Mouse (Mus musculus): ENCODE results near the gene Exoc3l2. TPM values are rescaled to one million over a fixed set of nuclear protein-coding genes. Genes with fewer than 3 reads are reported as not detected.
A peak's percentile ranks its signal among the peaks of the same experiment; 100 is the strongest.

Gene Exoc3l2
- total RNA-seq, 2 experiments from 2014 or later, result not detected

GRCm38 (mm10) chr7:19477624-19478384 lies 14.7 kb downstream of the Exoc3l2 start:
- ATAC-seq (replicated peaks; ENCODE audit: low FRiP score, poor library complexity, severe bottlenecking), result 0 out of 2 replicates have a peak, but pooled peaks have one; percentile 30

DNA sequence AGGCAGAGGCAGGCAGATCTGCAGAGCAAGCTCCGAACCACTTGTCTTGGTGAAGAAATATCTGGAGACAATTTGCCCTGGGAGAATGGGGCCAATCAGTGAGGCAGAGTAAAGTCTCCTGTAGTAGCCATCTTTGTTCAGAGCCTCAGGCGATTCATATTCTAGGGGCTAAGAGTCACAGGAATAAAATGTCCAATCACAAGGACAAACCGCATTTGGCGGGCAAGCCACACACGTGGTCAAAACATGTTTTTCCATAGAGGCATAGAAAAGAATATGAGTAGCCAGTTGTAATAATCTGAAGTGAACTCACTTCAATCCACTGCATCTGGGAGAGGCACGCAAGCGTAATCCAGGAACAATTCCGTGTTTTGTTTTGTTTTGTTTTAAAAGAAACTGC lies 20.1 kb downstream of the Exoc3l2 start:
- no peak for ATAC-seq (replicated peaks; ENCODE audit: low FRiP score, poor library complexity, severe bottlenecking)

DNA sequence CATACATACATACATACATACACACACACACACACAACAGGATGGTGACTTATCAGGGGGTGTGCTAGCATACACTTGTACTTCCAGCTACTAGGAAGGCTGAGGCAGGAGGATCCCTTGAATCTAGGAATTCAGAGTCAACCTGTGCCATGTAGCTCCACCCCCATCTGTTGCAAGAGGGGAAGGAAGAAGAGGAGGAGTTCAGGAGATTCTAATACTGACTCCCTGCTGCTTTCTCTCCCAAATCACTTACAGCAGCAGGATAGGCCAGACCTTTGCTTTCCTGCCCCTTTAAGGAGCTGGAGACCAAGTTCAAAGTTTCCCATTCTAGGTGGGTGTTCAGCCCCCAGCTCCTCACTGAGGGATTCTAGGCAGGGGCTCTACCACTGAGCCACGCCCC lies 22.4 kb downstream of the Exoc3l2 start:
- ATAC-seq (replicated peaks; ENCODE audit: low FRiP score, poor library complexity, severe bottlenecking), result no peak

DNA sequence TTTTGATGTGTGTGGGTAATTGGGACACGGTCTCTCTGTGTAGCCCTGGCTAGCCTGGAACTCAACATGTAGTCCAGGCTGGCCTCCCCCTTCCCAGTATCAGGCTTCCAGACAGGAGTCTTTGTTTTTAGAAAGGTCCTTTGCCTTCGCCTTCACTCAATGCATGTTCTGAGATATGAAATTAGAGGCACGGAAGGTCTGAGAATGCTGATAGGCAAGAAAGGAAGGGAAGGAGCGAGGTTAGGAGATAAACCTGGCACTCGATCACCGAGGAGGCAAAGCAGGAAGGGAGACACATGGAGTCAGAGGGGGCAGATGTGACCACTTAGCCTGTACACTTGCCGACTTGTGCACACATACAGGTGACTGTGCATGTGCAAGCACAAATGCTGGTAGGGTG lies 23.4 kb downstream of the Exoc3l2 start:
- no peak for ATAC-seq (replicated peaks; ENCODE audit: low FRiP score, poor library complexity, severe bottlenecking)

GRCm38 (mm10) chr7:19489525-19489924 lies 26.4 kb downstream of the Exoc3l2 start:
- no peak for ATAC-seq (replicated peaks; ENCODE audit: low FRiP score, poor library complexity, severe bottlenecking)

DNA sequence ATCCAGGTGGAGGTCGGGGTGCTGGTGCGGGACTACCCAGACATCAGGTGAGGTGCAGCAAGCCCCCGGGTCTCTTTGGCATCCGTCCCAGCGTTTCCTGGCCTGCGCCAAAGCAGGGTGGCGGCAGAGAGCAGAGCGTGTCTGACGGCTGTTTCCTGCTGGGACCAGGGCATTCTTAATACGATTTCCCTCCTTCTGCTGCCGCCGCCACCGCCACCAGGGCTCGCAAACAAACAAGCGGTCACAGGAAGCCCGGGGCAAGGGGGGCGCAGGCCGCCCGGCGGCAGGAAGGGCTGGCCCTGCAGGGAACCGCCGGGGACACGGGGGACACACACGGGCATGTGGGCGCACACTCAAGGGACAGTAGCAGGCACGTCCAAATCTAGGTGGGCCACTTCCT lies 28.6 kb downstream of the Exoc3l2 start:
- ATAC-seq (replicated peaks; ENCODE audit: low FRiP score, poor library complexity, severe bottlenecking), result no peak

- no peak for ATAC-seq (replicated peaks; ENCODE audit: low FRiP score, poor library complexity, severe bottlenecking)
Observed at GRCm38 (mm10) chr7:19494751-19495474, 31.8 kb downstream of the Exoc3l2 start.

- ATAC-seq (replicated peaks; ENCODE audit: low FRiP score, poor library complexity, severe bottlenecking), result no peak
Observed at GRCm38 (mm10) chr7:19495521-19496213, 32.5 kb downstream of the Exoc3l2 start.

GRCm38 (mm10) chr7:19496214-19496555 lies 33.1 kb downstream of the Exoc3l2 start:
- ATAC-seq (replicated peaks; ENCODE audit: low FRiP score, poor library complexity, severe bottlenecking), result no peak

GRCm38 (mm10) chr7:19498326-19498725 lies 35.2 kb downstream of the Exoc3l2 start:
- ATAC-seq (replicated peaks; ENCODE audit: low FRiP score, poor library complexity, severe bottlenecking), result no peak

GRCm38 (mm10) chr7:19500420-19501363 lies 37.6 kb downstream of the Exoc3l2 start:
- no peak for ATAC-seq (replicated peaks; ENCODE audit: low FRiP score, poor library complexity, severe bottlenecking)

DNA sequence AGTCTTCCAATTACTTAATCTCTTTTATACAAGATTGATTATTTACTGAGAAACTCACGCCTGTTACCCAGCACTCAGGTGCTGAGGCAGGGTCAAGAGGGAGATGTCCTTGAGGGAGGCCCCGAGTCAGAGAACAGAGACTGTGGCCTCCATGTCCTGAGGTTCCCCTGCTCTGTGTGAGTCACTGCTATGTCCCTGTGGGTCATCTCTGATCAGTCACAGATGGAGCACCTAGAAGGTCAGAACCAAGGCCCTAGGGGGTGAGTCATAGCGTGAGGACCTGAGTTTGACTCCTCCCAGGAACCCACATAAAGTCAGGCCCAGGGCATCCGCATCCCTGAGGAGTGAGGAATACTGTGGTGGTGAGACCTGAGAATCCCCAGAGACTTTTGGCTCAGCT lies 38.5 kb downstream of the Exoc3l2 start:
- ATAC-seq (replicated peaks; ENCODE audit: low FRiP score, poor library complexity, severe bottlenecking), result no peak

DNA sequence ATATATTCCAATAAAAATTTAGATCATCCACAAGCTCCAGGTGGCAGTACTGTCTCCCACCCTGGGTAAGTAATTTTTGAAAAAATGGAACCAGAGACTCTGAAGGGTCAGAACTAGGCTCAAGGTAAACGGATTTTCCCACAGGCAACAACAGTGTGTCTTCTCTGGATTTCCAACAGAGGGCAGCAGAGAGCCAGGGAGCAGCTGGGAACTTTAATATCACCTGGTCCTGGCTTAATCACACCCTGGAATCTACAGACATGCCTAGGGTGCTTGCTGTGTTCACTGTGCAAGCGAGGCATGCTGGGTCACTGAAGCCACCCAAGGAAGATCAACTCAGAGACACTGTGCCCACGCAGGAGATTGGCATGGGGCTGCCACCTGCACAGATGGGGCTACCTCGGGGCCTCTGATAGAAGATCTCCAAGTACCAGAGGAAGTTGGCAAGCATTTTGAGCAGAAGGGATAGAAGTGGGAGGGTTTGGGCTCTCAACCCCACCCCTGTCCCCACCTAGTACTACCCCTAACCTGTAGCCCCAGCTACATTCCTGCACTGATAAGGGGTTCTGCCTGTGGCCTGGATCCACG lies 40.4 kb downstream of the Exoc3l2 start:
- 0 out of 2 replicates have a peak, but pooled peaks have one; percentile 36 for ATAC-seq (replicated peaks; ENCODE audit: low FRiP score, poor library complexity, severe bottlenecking)

DNA sequence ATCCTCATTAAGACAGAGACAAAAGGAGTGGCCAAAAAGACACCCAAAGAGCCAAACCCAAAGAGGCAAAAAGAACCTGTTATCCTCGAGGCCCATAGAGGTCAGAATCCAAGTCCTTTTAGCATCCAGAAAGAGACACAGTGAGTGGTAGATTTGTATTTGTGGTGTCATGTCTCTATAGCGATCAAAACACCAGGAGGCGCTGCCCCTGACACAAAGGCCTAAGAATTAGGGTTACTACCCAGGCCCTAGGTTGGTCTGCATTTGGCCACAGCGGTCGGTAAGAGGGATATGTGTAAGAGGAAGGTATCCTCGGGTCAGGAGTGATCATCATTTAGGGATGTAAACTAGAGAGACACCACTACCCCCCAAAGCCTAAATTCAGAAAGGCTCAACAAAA lies 43.2 kb downstream of the Exoc3l2 start:
- ATAC-seq (replicated peaks; ENCODE audit: low FRiP score, poor library complexity, severe bottlenecking), result no peak

DNA sequence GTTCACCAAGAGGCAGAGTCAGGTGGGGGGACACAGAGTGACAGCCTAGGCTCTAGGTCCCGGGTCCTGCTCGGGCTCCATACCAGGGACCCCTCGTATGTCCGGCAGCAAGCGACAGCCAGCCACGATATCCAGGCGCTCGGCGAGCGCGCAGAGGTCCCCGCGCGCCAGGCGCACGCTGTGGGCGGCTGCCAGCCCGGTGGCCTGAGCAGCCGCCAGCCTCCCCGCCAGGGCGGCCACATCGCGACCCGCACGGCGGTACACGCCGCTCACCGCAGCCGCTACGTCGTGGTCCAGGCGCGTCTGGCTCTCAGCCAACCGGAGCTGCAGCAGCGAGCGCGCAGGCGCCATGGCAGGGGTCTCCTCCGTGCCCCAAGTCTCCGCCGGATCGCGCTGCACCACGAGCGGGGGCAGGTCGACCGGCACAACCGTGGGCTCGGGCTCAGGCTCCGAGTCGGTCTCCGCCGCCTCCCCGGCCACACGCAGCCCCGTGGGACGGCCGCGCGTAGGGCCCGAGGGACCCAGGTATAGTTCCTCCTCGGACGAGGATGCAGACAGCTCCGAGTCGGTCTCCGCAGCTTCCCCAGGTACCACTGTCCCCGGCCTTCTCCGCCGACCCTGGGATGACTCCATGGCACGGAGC lies 44.0 kb downstream of the Exoc3l2 start:
- ATAC-seq (replicated peaks; ENCODE audit: low FRiP score, poor library complexity, severe bottlenecking), result no peak

- ATAC-seq (replicated peaks; ENCODE audit: low FRiP score, poor library complexity, severe bottlenecking), result no peak
Observed at GRCm38 (mm10) chr7:19507612-19507981, 44.5 kb downstream of the Exoc3l2 start.

- peak; percentile 92 for ATAC-seq (replicated peaks; ENCODE audit: low FRiP score, poor library complexity, severe bottlenecking)
Observed at GRCm38 (mm10) chr7:19508150-19508923, 45.2 kb downstream of the Exoc3l2 start, which contains the start of the genes Bloc1s3 and Trappc6a. Bloc1s3 (minus strand) TSS chr7:19508367. Trappc6a (plus strand) TSS chr7:19508395.
